Mouse (Mus musculus) heart, adult 2 months (tissue): ENCODE results near the gene Ptpn9. TPM values are rescaled to one million over a fixed set of nuclear protein-coding genes. Genes with fewer than 3 reads are reported as not detected.

ENCODE experiments used
- DNase-seq, 2 experiments: peaks; one replicate each; pipeline ENCODE4 v3.0.0; 2021
- H3K27ac ChIP-seq: fragments of 200-600 bp; 2 replicates; pipeline ENCODE4 v1.8.1; 2022
- H3K27me3 ChIP-seq: fragments of 200-500 bp; 2 replicates; pipeline ENCODE4 v1.6.1; 2012; ENCODE audit warnings: mild to moderate bottlenecking, low read length, inconsistent platforms, mixed read lengths; ENCODE audit not compliant: control insufficient read depth, insufficient read depth
- H3K36me3 ChIP-seq: fragments of 200-500 bp; 2 replicates; pipeline ENCODE4 v1.6.1; 2012; ENCODE audit warnings: low read length, inconsistent platforms; ENCODE audit not compliant: control insufficient read depth, insufficient read depth
- H3K4me1 ChIP-seq: fragments of 200-500 bp; 2 replicates; pipeline ENCODE4 v1.6.1; 2011; ENCODE audit warnings: low read length; ENCODE audit not compliant: control insufficient read depth, insufficient read depth
- H3K4me3 ChIP-seq: fragments of 200-600 bp; 2 replicates; pipeline ENCODE4 v1.8.1; 2022
- H3K79me2 ChIP-seq: fragments of 200-500 bp; replicated peaks from 2 replicates; pipeline ENCODE4 v1.6.1; 2012; ENCODE audit warnings: mild to moderate bottlenecking, inconsistent platforms, low read length, moderate library complexity, mixed read lengths; ENCODE audit not compliant: control insufficient read depth, insufficient read depth
- H3K9ac ChIP-seq: fragments of 200-500 bp; 2 replicates; pipeline ENCODE4 v1.6.1; 2012; ENCODE audit warnings: low read depth, mild to moderate bottlenecking, control low read depth, inconsistent platforms, low read length, mixed read lengths
- CTCF ChIP-seq: fragments of 200-600 bp; IDR thresholded peaks from 2 replicates; pipeline ENCODE4 v1.8.1; 2022; ENCODE audit warnings: antibody characterized with exemption, mild to moderate bottlenecking, moderate library complexity
- EP300 ChIP-seq: fragments of 200-500 bp; IDR thresholded peaks from 2 replicates; pipeline ENCODE4 v1.6.1; 2011; ENCODE audit warnings: low read depth, low read length, control low read depth; ENCODE audit not compliant: insufficient read depth
- POLR2A ChIP-seq: fragments of 200-500 bp; IDR thresholded peaks from 2 replicates; pipeline ENCODE4 v1.6.1; 2011; ENCODE audit warnings: mild to moderate bottlenecking, low read depth, low read length, control low read depth; ENCODE audit not compliant: insufficient read depth
- WGBS: fragments of 180-500 bp; shearing (Covaris S2); methylation state at CpG from one replicate; pipeline ENCODE4 v1.1.7; 2018; 5-methylcytosine and 5-hydroxymethylcytosine counted together
- intact Hi-C: fragments of 180-260 bp; cut with DNase I; formaldehyde crosslinking; loops from one replicate; pipeline ENCODE4 v1.15.1; 2025
- polyA plus RNA-seq: library from polyadenylated mRNA; depleted of rRNA; stranded (reverse); fragments of >200 nt; gene quantifications from 2 replicates; pipeline ENCODE4 v1.2.3, GENCODE M21; 2012
- total RNA-seq, 2 experiments: library from RNA; stranded (reverse); gene quantifications; 2 replicates each; pipeline ENCODE4 v1.2.3; 2021

Gene Ptpn9
- total and polyA plus RNA-seq, 3 experiments: 7.5 to 9.5 (median 8.2) TPM

DNA sequence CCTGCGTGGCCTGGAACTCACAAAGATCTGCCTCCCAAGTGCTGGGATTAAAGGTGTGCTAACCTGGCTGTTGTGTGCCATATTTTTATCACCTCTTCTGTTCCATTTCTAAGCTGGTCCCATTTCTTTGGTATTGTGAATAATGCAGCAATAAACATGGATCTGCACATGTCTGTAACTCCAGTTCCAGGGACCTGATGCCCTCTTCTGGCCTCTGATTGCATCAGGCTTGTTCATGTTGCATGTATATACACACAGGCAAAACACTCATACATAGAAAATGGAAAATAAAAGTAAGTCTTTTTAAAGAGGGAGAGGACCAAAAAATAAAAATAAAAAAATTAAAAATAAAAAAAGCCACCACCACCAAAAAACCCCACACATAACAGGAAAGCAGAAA is 41.2 kb upstream of the Ptpn9 start:
- Histone ChIP-seq H3K4me1 (peaks cover 1% of the 10 kb centered on the region), H3K27me3 (no peaks in the 10 kb centered on the region), H3K79me2 (no peaks in the 10 kb centered on the region), H3K9ac (no peak overlapping the region), H3K36me3 (no peaks in the 10 kb centered on the region), H3K27ac (no peak overlapping the region), H3K4me3 (no peak overlapping the region)
- DNase-seq: no peak
- WGBS: 100% methylated on average over 1 of the region's 1 CpGs
- no peak for TF ChIP-seq EP300
- TF ChIP-seq CTCF: peak; percentile 32
- intact Hi-C loops: loop anchor here (5.0 kb wide), 1 partner anchor 119 kb away; the partner anchor contains the start of gene Sin3a

DNA sequence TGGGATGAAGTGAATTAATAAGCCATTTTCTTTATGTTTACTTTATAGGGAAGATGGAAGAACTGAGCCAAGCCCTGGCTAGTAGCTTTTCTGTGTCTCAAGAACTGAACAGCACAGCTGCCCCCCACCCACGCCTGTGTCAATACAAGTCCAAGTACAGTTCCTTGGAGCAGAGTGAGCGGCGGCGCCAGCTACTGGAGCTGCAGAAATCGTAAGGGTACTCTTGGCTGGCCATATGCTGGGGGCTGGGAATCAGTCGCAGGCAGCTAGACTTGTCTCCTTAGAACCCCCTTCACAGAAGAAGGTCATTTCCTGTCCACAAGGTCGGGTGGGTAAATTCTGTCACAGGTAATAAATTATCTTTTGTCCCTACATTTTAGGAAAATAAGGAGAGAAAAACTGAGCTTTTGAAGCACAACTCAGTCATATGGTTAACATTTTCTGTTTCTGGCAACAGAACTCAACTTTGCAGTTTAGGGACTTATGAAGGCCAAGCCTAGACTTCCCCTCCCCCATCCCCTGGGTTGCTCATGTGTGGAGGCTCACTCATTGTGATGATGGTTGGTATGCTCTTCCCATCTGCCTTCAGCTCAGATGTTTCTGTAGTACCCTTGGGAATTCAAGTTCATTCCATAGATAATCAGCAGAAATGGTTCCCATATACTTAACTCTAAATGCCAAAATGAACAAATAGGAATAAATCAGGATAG is 37.6 kb upstream of the Ptpn9 start:
- Histone ChIP-seq H3K36me3 (no peaks in the 10 kb centered on the region), H3K27ac (no peak overlapping the region), H3K9ac (no peak overlapping the region), H3K79me2 (no peaks in the 10 kb centered on the region), H3K27me3 (no peaks in the 10 kb centered on the region), H3K4me3 (no peak overlapping the region), H3K4me1 (no peaks in the 10 kb centered on the region; the same call in 1 of the 2 replicates)
- TF ChIP-seq EP300 (no peak), POLR2A (no peak), CTCF (no peak)
- intact Hi-C loops: no loop called here
- WGBS: 68% methylated on average over 7 of the region's 7 CpGs
- no peak for DNase-seq

DNA sequence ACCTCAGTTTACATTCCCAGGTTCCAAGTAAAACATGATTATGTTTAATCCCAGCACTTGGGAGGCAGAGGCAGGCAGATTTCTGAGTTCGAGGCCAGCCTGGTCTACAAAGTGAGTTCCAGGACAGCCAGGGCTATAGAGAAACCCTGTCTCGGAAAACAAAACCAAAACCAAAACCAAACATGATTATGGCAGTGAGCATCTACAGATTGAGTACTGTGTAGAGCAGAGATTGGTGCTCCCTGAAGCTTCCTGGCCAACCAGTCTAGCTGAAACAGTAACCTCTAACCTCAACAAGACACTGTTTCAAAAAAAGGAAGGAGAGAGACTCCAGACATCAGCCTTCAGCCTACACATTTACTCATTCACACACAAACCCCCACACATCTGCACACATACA is 36.0 kb upstream of the Ptpn9 start:
- Histone ChIP-seq H3K27me3 (no peaks in the 10 kb centered on the region), H3K79me2 (no peaks in the 10 kb centered on the region), H3K4me3 (no peak overlapping the region), H3K9ac (no peak overlapping the region), H3K27ac (no peak overlapping the region), H3K4me1 (no peaks in the 10 kb centered on the region; the same call in 1 of the 2 replicates), H3K36me3 (no peaks in the 10 kb centered on the region)
- DNase-seq: no peak
- 97% methylated on average over 2 of the region's 2 CpGs for WGBS
- TF ChIP-seq POLR2A: no peak
- TF ChIP-seq EP300: no peak
- TF ChIP-seq CTCF: no peak
- intact Hi-C loops: no loop called here

DNA sequence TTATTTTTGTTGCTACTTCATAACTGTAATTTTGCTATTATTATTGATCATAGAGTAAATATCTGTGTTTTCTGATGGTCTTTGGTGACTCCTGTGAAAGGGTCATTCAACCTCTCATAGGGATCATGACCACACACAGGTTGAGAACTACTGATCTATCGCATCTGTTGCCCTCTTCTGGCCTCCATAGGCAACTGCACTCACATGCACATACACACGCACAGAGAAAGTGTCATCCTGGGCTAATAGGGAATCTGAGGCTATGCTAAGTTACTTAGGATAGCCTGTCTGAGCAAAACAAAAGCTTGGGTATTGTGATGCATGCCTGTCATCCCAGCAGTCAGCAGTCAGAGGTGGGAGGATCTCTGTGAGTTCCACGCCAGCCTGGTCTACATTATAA is 33.1 kb upstream of the Ptpn9 start:
- WGBS: 96% methylated on average over 3 of the region's 3 CpGs
- DNase-seq: no peak
- intact Hi-C loops: no loop called here
- Histone ChIP-seq H3K27me3 (no peaks in the 10 kb centered on the region), H3K36me3 (no peaks in the 10 kb centered on the region), H3K79me2 (no peaks in the 10 kb centered on the region), H3K4me3 (no peak overlapping the region), H3K9ac (no peak overlapping the region), H3K27ac (no peak overlapping the region), H3K4me1 (no peaks in the 10 kb centered on the region; the same call in 1 of the 2 replicates)
- TF ChIP-seq CTCF (no peak; the same call in 1 of the 2 replicates), EP300 (no peak), POLR2A (no peak)

DNA sequence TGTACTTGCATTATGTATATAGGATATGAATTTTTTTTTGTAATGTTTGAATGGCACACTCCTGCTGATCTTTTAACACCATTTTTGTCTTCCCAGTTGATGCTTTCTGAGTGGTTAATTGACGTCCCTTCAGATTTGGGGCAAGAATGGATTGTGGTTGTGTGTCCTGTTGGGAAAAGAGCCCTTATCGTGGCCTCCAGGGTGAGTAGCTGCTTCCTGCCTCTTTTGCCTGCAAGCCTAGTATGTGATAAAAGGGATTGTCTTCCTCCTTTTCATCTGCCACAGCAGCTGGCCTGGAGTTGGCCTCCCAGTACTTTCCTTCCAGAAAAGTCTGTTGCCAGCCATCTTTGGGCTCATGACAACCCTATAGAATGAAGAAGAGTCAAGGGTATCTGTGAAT is 24.6 kb upstream of the Ptpn9 start:
- Histone ChIP-seq H3K36me3 (no peaks in the 10 kb centered on the region; the same call in 1 of the 2 replicates), H3K9ac (no peak overlapping the region), H3K79me2 (no peaks in the 10 kb centered on the region), H3K4me1 (no peaks in the 10 kb centered on the region), H3K27ac (no peak overlapping the region), H3K4me3 (no peak overlapping the region), H3K27me3 (no peaks in the 10 kb centered on the region)
- WGBS: 66% methylated on average over 2 of the region's 2 CpGs
- intact Hi-C loops: no loop called here
- TF ChIP-seq CTCF (no peak), EP300 (no peak), POLR2A (no peak)
- DNase-seq: no peak

DNA sequence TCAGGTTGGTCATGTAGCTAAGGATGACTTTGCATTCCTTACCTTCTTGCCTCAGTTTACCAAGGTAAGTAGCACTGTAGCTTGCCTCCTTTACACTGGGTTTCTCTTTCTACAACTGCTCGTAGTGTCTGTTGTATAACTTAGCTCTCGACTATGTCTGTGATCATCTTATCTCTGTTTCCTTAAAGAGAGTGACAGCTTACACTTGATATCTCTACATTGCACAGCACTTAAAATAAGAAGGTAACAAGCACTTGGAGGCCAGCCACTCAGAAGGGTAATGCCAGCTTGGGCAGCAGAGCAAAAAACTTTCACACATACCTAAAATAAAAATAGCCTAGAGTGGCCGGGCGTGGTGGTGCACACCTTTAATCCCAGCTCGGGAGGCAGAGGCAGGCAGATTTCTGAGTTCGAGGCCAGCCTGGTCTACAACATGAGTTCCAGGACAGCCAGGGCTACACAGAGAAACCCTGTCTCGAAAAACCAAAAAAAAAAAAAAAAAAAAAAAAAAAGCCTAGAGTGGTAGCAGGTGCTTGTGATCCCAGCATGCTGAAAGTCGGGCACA is 20.7 kb upstream of the Ptpn9 start:
- no peak for TF ChIP-seq EP300
- TF ChIP-seq POLR2A: no peak
- no peak for TF ChIP-seq CTCF
- Histone ChIP-seq H3K9ac (no peak overlapping the region), H3K4me3 (no peak overlapping the region), H3K36me3 (no peaks in the 10 kb centered on the region; the same call in 1 of the 2 replicates), H3K4me1 (no peaks in the 10 kb centered on the region), H3K27ac (no peak overlapping the region), H3K79me2 (no peaks in the 10 kb centered on the region), H3K27me3 (no peaks in the 10 kb centered on the region)
- peak in 1 of 2 experiments; percentile 12 for DNase-seq
- intact Hi-C loops: no loop called here
- 66% methylated on average over 8 of the region's 8 CpGs for WGBS
